Mouse (Mus musculus) cerebral cortex, adult 2 months (tissue): Measurements from ENCODE around the gene Asf1b.

ENCODE experiments used
- WGBS: fragments of 180-500 bp; shearing (Covaris S2); methylation state at CpG from one replicate; pipeline ENCODE4 v1.1.7; 2018; 5-methylcytosine and 5-hydroxymethylcytosine counted together

The Asf1b gene

GRCm38 (mm10) chr8:83996567-83997505, 41.5 kb downstream of the Asf1b start:
- WGBS = 2% methylated on average over 56 of the region's 103 CpGs

GRCm38 (mm10) chr8:83997511-83998141, 42.3 kb downstream of the Asf1b start, which contains the start of gene Samd1:
TSS of gene Samd1 (plus strand) at chr8:83997672.
- 9% methylated on average over 102 of the region's 112 CpGs for WGBS

GRCm38 (mm10) chr8:83998231-83999056, 43.1 kb downstream of the Asf1b start:
- 7% methylated on average over 91 of the region's 92 CpGs for WGBS

- 69% methylated on average over 16 of the region's 16 CpGs for WGBS
Measured at GRCm38 (mm10) chr8:83999057-83999705, 43.9 kb downstream of the Asf1b start.

GRCm38 (mm10) chr8:83999825-84000224, 44.5 kb downstream of the Asf1b start:
- WGBS = 98% methylated on average over 2 of the region's 2 CpGs

- WGBS = 59% methylated on average over 61 of the region's 61 CpGs
Measured at GRCm38 (mm10) chr8:84001281-84002000, 46.1 kb downstream of the Asf1b start, which contains the start of gene 1700067K01Rik. TSS of gene 1700067K01Rik (plus strand) at chr8:84001502.

- WGBS = 57% methylated on average over 12 of the region's 12 CpGs
Measured at GRCm38 (mm10) chr8:84002957-84003611, 47.8 kb downstream of the Asf1b start.

GRCm38 (mm10) chr8:84003612-84004246, 48.4 kb downstream of the Asf1b start:
- 52% methylated on average over 6 of the region's 6 CpGs for WGBS

GRCm38 (mm10) chr8:84004533-84005201, 49.4 kb downstream of the Asf1b start:
- WGBS = under 1% methylated on average over 30 of the region's 30 CpGs

- WGBS = 92% methylated on average over 7 of the region's 7 CpGs
Measured at GRCm38 (mm10) chr8:84005502-84005901, 50.2 kb downstream of the Asf1b start.

- WGBS = 40% methylated on average over 7 of the region's 7 CpGs
Measured at GRCm38 (mm10) chr8:84008362-84008761, 53.1 kb downstream of the Asf1b start.

- 2% methylated on average over 11 of the region's 11 CpGs for WGBS
Measured at GRCm38 (mm10) chr8:84009876-84010275, 54.6 kb downstream of the Asf1b start.

- WGBS = 4% methylated on average over 83 of the region's 83 CpGs
Measured at GRCm38 (mm10) chr8:84010625-84011611, 55.6 kb downstream of the Asf1b start.

GRCm38 (mm10) chr8:84011705-84012498, 56.6 kb downstream of the Asf1b start, which contains the start of gene 2210011C24Rik:
TSS of gene 2210011C24Rik (minus strand) at chr8:84012171.
- 1% methylated on average over 45 of the region's 45 CpGs for WGBS

- 31% methylated on average over 35 of the region's 35 CpGs for WGBS
Measured at GRCm38 (mm10) chr8:84012499-84013165, 57.3 kb downstream of the Asf1b start.

GRCm38 (mm10) chr8:84015833-84016232, 60.5 kb downstream of the Asf1b start:
- 97% methylated on average over 5 of the region's 5 CpGs for WGBS
